Mouse (Mus musculus): ENCODE data around the gene Ubap2l.
A peak's percentile ranks its signal among the peaks of the same experiment; 100 is the strongest.

Ubap2l gene

DNA sequence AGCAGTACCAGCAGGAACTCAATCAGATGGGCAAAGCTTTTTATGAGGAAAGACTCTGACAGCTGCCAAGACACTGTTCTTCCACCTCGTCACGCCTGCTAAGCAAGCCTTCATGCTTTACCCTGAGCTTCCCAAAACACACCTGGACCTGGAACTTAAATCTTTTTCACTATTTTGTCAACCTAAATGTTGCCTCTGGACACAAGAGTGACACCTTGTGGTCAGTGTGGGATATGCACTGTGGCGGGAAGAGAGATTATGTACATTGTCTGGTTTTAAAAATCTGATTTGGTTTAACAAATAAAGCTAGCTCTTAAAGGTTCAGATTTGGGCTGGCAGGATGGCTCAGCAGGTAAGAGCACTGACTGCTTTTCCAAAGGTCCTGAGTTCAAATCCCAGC, 13.1 kb upstream of the Ubap2l start:
- peak; percentile 65 for DNase-seq

GRCm38 (mm10) chr3:90064383-90064782, 12.0 kb upstream of the Ubap2l start:
- DNase-seq = no peak

- DNase-seq = no peak
Measured at GRCm38 (mm10) chr3:90062539-90062938, 10.1 kb upstream of the Ubap2l start.

DNA sequence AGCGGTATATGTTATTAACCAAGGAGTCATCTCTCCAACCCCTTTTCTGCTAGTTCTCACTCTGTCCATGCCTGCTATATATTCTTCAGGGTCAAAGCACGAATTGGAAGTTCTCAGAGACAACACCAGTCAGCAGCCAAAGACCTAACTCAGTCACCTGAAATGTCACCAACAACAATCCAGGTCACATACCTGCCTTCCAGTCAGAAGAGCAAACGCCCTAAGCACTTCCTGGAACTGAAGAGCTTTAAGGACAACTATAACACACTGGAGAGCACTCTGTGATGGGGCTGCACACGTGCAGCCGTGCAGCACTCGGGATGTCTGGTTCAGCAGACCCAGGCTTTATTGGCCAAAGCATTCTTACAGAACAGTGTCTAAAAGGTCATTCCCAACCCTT, 9.1 kb upstream of the Ubap2l start:
- no peak for DNase-seq

DNA sequence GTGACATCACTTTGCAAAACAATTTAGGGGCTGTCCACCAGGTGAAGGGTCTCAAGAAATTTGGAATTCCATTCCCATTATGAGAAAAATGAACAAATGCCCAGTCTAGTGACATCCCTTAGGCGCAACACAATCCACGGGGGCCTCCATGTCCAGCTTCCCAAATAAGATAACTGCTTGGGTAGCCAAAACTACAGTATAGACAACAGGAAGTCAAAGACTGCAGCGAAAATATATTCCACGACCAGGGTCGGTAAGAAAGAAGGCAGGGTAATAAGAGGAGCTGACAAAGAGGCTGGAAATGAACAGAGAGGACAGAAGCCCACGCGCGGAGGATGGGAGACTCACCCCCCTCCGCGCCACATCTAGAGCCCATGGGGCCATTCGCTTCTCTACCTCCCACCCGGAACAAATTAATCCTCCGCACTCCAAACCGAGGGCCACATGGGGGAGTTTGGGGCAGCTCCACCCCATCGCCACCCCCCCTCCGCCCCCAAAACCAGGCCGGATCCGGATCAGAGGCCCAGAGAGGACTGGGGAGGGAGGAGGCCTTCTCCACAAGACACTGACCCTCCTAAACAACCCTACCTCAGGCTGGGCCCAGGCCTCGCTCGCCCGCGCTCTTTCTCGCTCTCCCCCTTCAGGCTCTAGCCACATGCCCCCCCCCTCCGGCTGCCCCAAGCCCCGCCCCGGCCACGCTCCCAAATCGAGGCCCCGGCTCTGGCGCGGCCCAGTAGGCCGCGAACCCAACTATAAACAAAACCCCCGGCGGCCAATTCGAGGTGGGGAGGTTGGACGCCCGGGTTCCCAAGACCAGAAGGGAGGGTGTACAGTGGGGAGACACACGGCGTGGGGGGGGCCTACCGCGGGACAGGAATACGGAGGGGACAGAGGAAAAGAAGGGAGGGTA, 732 bp downstream of the Ubap2l start, which contains the start of gene 4933434E20Rik:
4933434E20Rik (plus strand) TSS at position 196 of the 910 bp plus-strand sequence.
- DNase-seq = peak; percentile 63

DNA sequence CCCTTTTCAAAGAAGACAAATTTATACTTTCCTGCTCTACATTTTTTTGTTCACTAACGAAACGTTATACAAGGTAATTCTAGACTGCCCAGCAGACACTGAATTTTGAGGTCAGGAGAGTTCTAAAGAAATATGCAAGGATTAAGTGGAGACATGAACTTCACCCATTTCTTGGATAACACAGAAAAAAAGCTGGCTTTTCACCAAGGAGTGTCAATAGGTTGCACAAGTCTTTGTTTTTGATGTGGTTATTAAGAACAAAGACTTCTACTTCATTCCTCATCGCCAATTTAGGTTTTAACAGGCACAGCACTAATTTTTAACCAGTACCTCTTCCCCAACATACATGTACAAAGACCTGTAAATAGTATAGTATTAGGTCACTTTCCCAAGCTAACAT, 2.7 kb downstream of the Ubap2l start:
- DNase-seq = no peak

- DNase-seq = no peak
Measured at GRCm38 (mm10) chr3:90036263-90036662, 16.2 kb downstream of the Ubap2l start.

GRCm38 (mm10) chr3:90034653-90035052, 17.8 kb downstream of the Ubap2l start:
- DNase-seq = no peak

- DNase-seq = no peak
Measured at GRCm38 (mm10) chr3:90016626-90017025, 35.8 kb downstream of the Ubap2l start.

- no peak for DNase-seq
Measured at GRCm38 (mm10) chr3:90010291-90010690, 42.1 kb downstream of the Ubap2l start.

- DNase-seq = no peak
Measured at GRCm38 (mm10) chr3:90004091-90004796, 48.2 kb downstream of the Ubap2l start.

GRCm38 (mm10) chr3:89999830-90000229, 52.6 kb downstream of the Ubap2l start:
- no peak for DNase-seq

DNA sequence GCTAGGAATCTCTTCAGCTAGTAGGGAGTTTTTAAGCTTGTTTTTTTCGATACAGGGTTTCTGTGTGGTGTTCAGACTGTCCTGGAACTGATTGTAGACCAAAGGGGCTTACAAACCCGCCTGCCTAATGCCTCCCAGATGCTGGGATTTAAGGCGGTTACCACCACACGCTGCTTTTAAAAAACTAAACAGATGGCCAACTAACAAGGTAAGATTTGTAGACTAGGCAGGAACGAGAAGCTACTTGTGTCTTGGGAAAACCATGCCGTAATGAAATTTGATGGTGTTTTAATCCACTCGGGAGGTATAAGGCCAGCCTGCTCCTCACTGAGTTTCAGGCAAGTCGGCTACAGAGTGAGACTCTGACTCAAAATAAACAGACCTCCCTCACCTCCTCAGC, 53.3 kb downstream of the Ubap2l start:
- DNase-seq = no peak

DNA sequence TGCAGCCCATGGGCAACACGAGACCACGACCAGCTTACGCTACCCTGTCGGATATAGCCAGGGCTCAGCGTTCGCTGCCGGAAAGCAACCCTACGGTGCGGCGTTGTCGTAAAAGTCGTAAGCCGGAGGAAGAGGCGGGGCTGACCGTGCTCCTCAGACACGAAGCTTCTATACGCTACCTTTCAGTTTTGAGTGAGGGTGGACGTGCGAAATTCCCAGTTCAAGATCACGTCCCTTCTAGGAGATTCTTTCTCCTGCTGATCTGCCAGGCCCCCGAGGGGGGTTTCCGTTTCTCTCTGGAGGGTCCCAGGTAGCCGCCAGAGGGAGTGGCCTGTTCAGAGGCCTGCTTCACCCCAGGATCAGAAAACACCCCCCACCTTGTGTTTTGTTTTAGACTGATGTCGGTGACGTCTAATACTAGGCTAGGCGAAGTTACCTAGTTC, 53.8 kb downstream of the Ubap2l start, which contains the start of gene Hax1:
Hax1 (minus strand) TSS at position 169 of the 443 bp plus-strand sequence.
- peak; percentile 94 for DNase-seq

- peak; percentile 13 for DNase-seq
Measured at GRCm38 (mm10) chr3:89997791-89998495, 54.5 kb downstream of the Ubap2l start.

GRCm38 (mm10) chr3:89994807-89995515, 57.5 kb downstream of the Ubap2l start:
- no peak for DNase-seq

GRCm38 (mm10) chr3:89987822-89988221, 64.6 kb downstream of the Ubap2l start:
- no peak for DNase-seq

DNA sequence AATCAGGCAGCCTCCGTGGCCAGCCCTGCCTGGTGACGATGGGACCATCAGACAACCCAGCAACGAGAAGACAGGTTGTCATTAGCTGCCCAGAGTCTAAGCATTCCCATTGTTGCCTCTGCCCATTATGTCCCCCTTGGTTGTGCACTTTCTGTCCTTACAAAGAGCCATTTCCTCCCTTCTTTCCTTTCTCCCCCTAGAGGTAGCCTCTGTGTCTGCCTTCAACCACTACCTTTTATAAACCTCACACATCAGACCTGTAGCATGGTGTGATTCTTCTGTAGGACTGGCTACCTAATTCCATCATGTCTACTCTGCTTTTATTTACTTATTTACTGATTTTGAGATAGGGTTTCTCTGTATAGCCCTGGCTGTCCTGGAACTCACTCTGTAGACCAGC, 65.2 kb downstream of the Ubap2l start:
- DNase-seq = no peak

DNA sequence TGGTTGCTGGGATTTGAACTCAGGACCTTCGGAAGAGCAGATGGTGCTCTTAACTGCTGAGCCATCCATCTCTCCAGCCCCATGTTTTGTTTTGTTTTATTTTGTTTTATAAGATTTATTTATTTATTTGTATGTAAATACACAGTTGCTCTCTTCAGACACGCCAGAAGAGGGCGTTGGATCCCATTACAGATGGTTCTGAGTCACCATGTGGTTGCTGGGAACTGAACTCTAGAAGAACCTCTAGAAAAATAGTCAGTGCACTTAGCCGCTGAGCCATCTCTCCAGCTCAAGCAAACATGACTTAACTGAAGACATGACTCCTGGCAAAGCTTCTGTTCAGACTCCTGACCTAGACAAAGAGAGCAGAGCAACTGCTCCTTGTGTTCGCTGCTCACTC, 70.0 kb downstream of the Ubap2l start:
- DNase-seq = no peak

DNA sequence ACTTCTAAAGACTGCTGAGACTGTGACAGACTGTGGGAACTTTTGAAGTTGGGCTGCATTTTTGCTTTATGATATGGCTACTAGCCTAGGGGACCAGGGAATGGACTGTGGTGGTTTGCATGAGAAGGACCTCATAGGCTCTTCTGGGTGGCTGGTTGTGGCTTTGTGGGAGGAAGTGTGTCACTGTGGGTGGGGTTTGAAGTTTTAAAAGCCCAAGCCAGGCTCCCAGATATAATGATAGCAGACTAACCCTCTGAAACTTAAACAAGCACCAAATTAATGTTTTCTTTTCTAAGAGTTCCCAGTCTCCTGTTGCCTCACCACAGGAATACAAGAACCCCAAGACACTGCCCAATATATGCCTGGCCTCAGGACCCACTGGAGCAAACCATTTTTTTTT, 75.6 kb downstream of the Ubap2l start:
- no peak for DNase-seq

- DNase-seq = no peak
Measured at GRCm38 (mm10) chr3:89968509-89968908, 83.9 kb downstream of the Ubap2l start.

GRCm38 (mm10) chr3:89966946-89967345, 85.5 kb downstream of the Ubap2l start:
- DNase-seq = peak; percentile 24

- DNase-seq = no peak
Measured at GRCm38 (mm10) chr3:89965972-89966371, 86.5 kb downstream of the Ubap2l start.

Data from lung, postnatal 14 days (tissue).